Mouse (Mus musculus) lung, adult 2 months (tissue): ENCODE results near the gene Rflna.

Source experiments
- CTCF ChIP-seq: fragments of 200-500 bp; IDR thresholded peaks from 2 replicates; pipeline ENCODE4 v1.5.1; 2011; ENCODE audit warnings: mild to moderate bottlenecking, low read length, control low read depth; ENCODE audit not compliant: insufficient read depth
- POLR2A ChIP-seq: fragments of 200-500 bp; IDR thresholded peaks from 2 replicates; pipeline ENCODE4 v1.6.1; 2011; ENCODE audit warnings: low read depth, mild to moderate bottlenecking, control low read depth, low read length, borderline replicate concordance; ENCODE audit errors: extremely low read depth

- TF ChIP-seq CTCF: no peak
- TF ChIP-seq POLR2A: no peak
These were observed 16.1 kb downstream of the Rflna start for GRCm38 (mm10) chr5:125019099-125019498.
